Mouse (Mus musculus): ENCODE results near the gene Csf1. TPM values are rescaled to one million over a fixed set of nuclear protein-coding genes. Genes with fewer than 3 reads are reported as not detected.

Csf1 gene
- polyA plus RNA-seq, 1 experiment from 2014 or later: 9.2 TPM

GRCm38 (mm10) chr3:107783315-107783714, 23.0 kb upstream of the Csf1 start:
- H3K36me3 ChIP-seq (ENCODE audit: control insufficient read depth, insufficient read depth): no peaks in the 10 kb centered on the region
- no peak overlapping the region for H3K9ac ChIP-seq (ENCODE audit: low read depth, low read length)
- TF ChIP-seq CTCF (IDR thresholded peaks at IDR 0.05; ENCODE audit: low read depth): no peak
- no peaks in the 10 kb centered on the region for H3K27me3 ChIP-seq (replicated peaks; ENCODE audit: control insufficient read depth, insufficient read depth, low read length)
- no peak overlapping the region for H3K4me2 ChIP-seq (replicated peaks; ENCODE audit: low read depth)
- H3K9me3 ChIP-seq (ENCODE audit: control insufficient read depth): no peaks in the 10 kb centered on the region
- 93% methylated on average over 3 of the region's 3 CpGs for WGBS
- no peak for ATAC-seq
- peaks cover 4% of the 10 kb centered on the region; the same call in 1 of the 2 replicates for H3K4me1 ChIP-seq (replicated peaks; ENCODE audit: control insufficient read depth, insufficient read depth, low read length)
- H3K4me3 ChIP-seq (ENCODE audit: low read depth, low read length): no peak overlapping the region
- H3K27ac ChIP-seq (ENCODE audit: low read depth, low read length): no peak overlapping the region

- 89% methylated on average over 5 of the region's 5 CpGs for WGBS
- no peak overlapping the region for H3K27ac ChIP-seq (ENCODE audit: low read depth, low read length)
- H3K4me2 ChIP-seq (replicated peaks; ENCODE audit: low read depth): no peak overlapping the region
- no peak overlapping the region for H3K4me3 ChIP-seq (ENCODE audit: low read depth, low read length)
- no peaks in the 10 kb centered on the region; the same call in 1 of the 2 replicates for H3K4me1 ChIP-seq (replicated peaks; ENCODE audit: control insufficient read depth, insufficient read depth, low read length)
- TF ChIP-seq CTCF (IDR thresholded peaks at IDR 0.05; ENCODE audit: low read depth): no peak
- no peak overlapping the region for H3K9ac ChIP-seq (ENCODE audit: low read depth, low read length)
- H3K27me3 ChIP-seq (replicated peaks; ENCODE audit: control insufficient read depth, insufficient read depth, low read length): peaks cover 8% of the 10 kb centered on the region
- no peaks in the 10 kb centered on the region for H3K36me3 ChIP-seq (ENCODE audit: control insufficient read depth, insufficient read depth)
- no peaks in the 10 kb centered on the region for H3K9me3 ChIP-seq (ENCODE audit: control insufficient read depth)
- ATAC-seq: no peak
These were observed 21.0 kb upstream of the Csf1 start for GRCm38 (mm10) chr3:107781304-107781703.

DNA sequence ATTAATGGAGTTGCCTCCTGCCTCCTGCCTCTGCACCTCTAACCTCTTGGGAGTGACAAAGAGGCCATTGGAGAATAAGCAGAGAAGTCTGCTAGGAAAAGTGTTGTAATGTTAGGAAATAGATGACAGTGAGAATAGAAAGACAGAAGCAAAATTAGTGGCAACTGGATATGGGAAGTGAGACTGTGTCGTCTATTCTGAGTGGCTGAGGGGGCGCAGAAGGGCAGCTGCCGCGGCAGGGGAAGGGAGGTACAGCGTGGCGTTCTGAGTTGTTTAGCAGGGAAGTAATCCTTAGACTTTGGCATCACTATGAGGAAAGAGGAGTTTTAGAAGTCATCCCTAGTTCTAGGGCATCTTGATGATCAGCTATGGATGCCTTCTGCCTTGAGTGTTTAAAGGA, 17.7 kb upstream of the Csf1 start:
- no peak overlapping the region for H3K4me2 ChIP-seq (replicated peaks; ENCODE audit: low read depth)
- H3K9me3 ChIP-seq (ENCODE audit: control insufficient read depth): no peaks in the 10 kb centered on the region
- no peak overlapping the region for H3K9ac ChIP-seq (ENCODE audit: low read depth, low read length)
- peaks cover 19% of the 10 kb centered on the region for H3K27me3 ChIP-seq (replicated peaks; ENCODE audit: control insufficient read depth, insufficient read depth, low read length)
- no peak for ATAC-seq
- 76% methylated on average over 6 of the region's 6 CpGs for whole genome bisulfite sequencing
- H3K4me3 ChIP-seq (ENCODE audit: low read depth, low read length): no peak overlapping the region
- no peaks in the 10 kb centered on the region; the same call in 1 of the 2 replicates for H3K4me1 ChIP-seq (replicated peaks; ENCODE audit: control insufficient read depth, insufficient read depth, low read length)
- H3K36me3 ChIP-seq (ENCODE audit: control insufficient read depth, insufficient read depth): no peaks in the 10 kb centered on the region
- no peak overlapping the region for H3K27ac ChIP-seq (ENCODE audit: low read depth, low read length)
- TF ChIP-seq CTCF (IDR thresholded peaks at IDR 0.05; ENCODE audit: low read depth): no peak

- Histone ChIP-seq H3K27me3 (replicated peaks; ENCODE audit: control insufficient read depth, insufficient read depth, low read length) (peaks cover 33% of the 10 kb centered on the region), H3K9me3 (ENCODE audit: control insufficient read depth) (no peaks in the 10 kb centered on the region), H3K9ac (ENCODE audit: low read depth, low read length) (no peak overlapping the region), H3K4me1 (replicated peaks; ENCODE audit: control insufficient read depth, insufficient read depth, low read length) (no peaks in the 10 kb centered on the region; the same call in 1 of the 2 replicates), H3K4me2 (replicated peaks; ENCODE audit: low read depth) (no peak overlapping the region), H3K4me3 (ENCODE audit: low read depth, low read length) (no peak overlapping the region), H3K36me3 (ENCODE audit: control insufficient read depth, insufficient read depth) (no peaks in the 10 kb centered on the region), H3K27ac (ENCODE audit: low read depth, low read length) (no peak overlapping the region)
- ATAC-seq: no peak
- TF ChIP-seq CTCF (IDR thresholded peaks at IDR 0.05; ENCODE audit: low read depth): no peak
- WGBS: 16% methylated on average over 3 of the region's 3 CpGs
These were observed 16.0 kb upstream of the Csf1 start for GRCm38 (mm10) chr3:107776295-107776694.

GRCm38 (mm10) chr3:107775736-107776135, 15.5 kb upstream of the Csf1 start:
- H3K9me3 ChIP-seq (ENCODE audit: control insufficient read depth): no peaks in the 10 kb centered on the region
- no peak overlapping the region for H3K4me3 ChIP-seq (ENCODE audit: low read depth, low read length)
- no peaks in the 10 kb centered on the region; the same call in 1 of the 2 replicates for H3K4me1 ChIP-seq (replicated peaks; ENCODE audit: control insufficient read depth, insufficient read depth, low read length)
- 36% methylated on average over 3 of the region's 3 CpGs for WGBS
- peaks cover 37% of the 10 kb centered on the region for H3K27me3 ChIP-seq (replicated peaks; ENCODE audit: control insufficient read depth, insufficient read depth, low read length)
- no peaks in the 10 kb centered on the region for H3K36me3 ChIP-seq (ENCODE audit: control insufficient read depth, insufficient read depth)
- no peak overlapping the region for H3K4me2 ChIP-seq (replicated peaks; ENCODE audit: low read depth)
- TF ChIP-seq CTCF (IDR thresholded peaks at IDR 0.05; ENCODE audit: low read depth): no peak
- H3K27ac ChIP-seq (ENCODE audit: low read depth, low read length): no peak overlapping the region
- no peak for ATAC-seq
- H3K9ac ChIP-seq (ENCODE audit: low read depth, low read length): no peak overlapping the region

DNA sequence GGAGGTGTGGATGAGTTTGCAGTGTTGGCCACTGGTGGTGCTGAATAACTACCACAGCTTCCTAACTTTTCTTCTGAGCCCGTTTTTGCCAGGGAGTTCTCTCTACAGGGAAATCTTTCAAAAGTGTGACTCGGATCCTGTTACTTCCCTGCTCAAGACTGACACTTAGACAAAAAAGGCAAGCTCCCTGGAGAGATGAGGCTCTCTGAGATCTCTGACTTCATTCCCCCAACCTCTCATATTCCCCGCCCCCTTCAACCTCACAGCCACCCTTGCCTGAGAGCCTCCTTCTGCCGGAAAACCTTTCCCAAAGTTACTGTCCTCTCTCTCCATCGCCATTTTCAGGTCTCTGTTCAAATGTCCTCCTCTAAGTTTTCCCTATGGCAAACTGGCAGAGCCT, 14.8 kb upstream of the Csf1 start:
- no peak overlapping the region for H3K27ac ChIP-seq (ENCODE audit: low read depth, low read length)
- no peaks in the 10 kb centered on the region; the same call in 1 of the 2 replicates for H3K4me1 ChIP-seq (replicated peaks; ENCODE audit: control insufficient read depth, insufficient read depth, low read length)
- 58% methylated on average over 5 of the region's 5 CpGs for WGBS
- TF ChIP-seq CTCF (IDR thresholded peaks at IDR 0.05; ENCODE audit: low read depth): no peak
- H3K4me2 ChIP-seq (replicated peaks; ENCODE audit: low read depth): no peak overlapping the region
- H3K9me3 ChIP-seq (ENCODE audit: control insufficient read depth): no peaks in the 10 kb centered on the region
- H3K4me3 ChIP-seq (ENCODE audit: low read depth, low read length): no peak overlapping the region
- ATAC-seq: no peak
- H3K9ac ChIP-seq (ENCODE audit: low read depth, low read length): no peak overlapping the region
- H3K27me3 ChIP-seq (replicated peaks; ENCODE audit: control insufficient read depth, insufficient read depth, low read length): peaks cover 37% of the 10 kb centered on the region
- no peaks in the 10 kb centered on the region for H3K36me3 ChIP-seq (ENCODE audit: control insufficient read depth, insufficient read depth)

DNA sequence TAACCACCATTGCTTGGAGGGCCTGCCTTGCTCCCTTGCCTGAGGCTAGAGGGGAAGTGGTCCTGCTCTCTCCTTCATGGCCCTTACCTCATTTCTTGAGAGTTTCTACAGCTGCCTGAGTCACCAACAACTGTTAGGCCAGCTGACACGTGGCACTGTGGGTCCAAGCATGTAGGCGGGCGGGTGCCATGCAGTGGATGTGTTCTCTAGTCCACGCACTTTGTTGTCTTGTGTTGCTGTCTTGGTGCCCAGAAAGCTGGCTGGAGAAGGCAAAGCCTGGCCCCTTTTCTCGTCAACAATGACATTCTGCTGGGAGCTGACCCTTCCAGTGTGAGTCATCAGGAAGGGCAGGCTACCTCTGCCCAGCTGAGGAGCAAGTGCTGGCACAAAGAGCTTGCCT, 12.6 kb upstream of the Csf1 start:
- no peak overlapping the region for H3K9ac ChIP-seq (ENCODE audit: low read depth, low read length)
- H3K36me3 ChIP-seq (ENCODE audit: control insufficient read depth, insufficient read depth): no peaks in the 10 kb centered on the region
- no peaks in the 10 kb centered on the region for H3K9me3 ChIP-seq (ENCODE audit: control insufficient read depth)
- H3K27ac ChIP-seq (ENCODE audit: low read depth, low read length): no peak overlapping the region
- WGBS: 72% methylated on average over 5 of the region's 5 CpGs
- H3K4me1 ChIP-seq (replicated peaks; ENCODE audit: control insufficient read depth, insufficient read depth, low read length): peaks cover 11% of the 10 kb centered on the region
- no peak overlapping the region for H3K4me3 ChIP-seq (ENCODE audit: low read depth, low read length)
- H3K27me3 ChIP-seq (replicated peaks; ENCODE audit: control insufficient read depth, insufficient read depth, low read length): peaks cover 43% of the 10 kb centered on the region
- no peak for TF ChIP-seq CTCF (IDR thresholded peaks at IDR 0.05; ENCODE audit: low read depth)
- no peak for ATAC-seq
- no peak overlapping the region for H3K4me2 ChIP-seq (replicated peaks; ENCODE audit: low read depth)

All from intestine, postnatal 0 days (tissue).